Mouse (Mus musculus) left cerebral cortex, adult 6 months (tissue): Measurements from ENCODE around the gene Best3. TPM values are rescaled to one million over a fixed set of nuclear protein-coding genes. Genes with fewer than 3 reads are reported as not detected.

ENCODE experiments used
- long read RNA-seq, 2 experiments: library from polyadenylated mRNA; unstranded; transcript quantifications; one replicate each; pipeline ENCODE4 v2.0.0; 2019 to 2020
- polyA plus RNA-seq: library from polyadenylated mRNA; unstranded; fragments of <200 nt; fragmentation: Nextera tagmentation; gene quantifications from 2 replicates; pipeline ENCODE4 v1.2.3, GENCODE M21; 2021

Best3 gene
- polyA plus RNA-seq = 0.04 and 0.07 TPM in 2 replicates
- long read RNA-seq, experiment 1 = 0 reads
- long read RNA-seq, experiment 2 = 0 reads

DNA sequence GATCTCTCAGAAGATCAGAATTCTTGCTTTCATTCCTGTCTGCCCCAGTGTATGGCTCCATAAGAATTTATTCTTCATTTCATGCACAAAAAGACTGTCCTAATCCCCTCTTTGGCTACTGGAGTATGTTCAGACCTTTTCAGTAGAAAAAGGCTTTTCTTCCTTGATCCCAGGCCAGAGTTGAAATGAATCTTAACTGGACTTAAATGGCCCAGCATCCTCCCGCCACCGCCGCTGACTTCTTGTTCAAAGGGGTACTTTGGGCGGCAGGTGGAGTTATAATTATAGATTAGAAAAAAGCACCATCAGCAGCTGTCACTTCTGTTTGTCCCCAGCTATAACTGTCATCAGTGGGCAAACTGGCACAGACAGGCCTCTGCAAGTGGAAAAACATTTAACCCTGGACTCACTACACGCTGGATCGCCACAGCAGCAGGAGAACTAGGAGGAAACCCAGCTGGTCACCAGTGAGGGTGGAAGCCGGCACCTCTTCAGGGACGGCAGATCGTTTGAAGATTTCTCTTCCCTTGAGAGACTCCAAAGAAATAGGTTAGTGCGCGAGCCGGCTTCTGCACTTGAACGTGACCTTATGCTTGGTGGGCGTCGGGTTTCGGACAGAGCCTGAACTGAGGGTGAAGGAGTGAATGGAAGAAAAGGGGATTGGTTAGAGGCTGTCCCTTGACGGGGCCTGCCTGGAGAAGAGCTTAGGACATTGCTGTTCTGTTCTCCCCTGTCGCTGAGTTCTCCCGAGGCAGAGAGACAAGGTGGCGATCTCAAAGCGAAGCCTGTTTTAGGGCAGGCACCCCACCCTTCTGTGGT is at the start of gene Best3:
Gene Best3 (plus strand): TSS at position 51 of the 819 bp plus-strand sequence.

DNA sequence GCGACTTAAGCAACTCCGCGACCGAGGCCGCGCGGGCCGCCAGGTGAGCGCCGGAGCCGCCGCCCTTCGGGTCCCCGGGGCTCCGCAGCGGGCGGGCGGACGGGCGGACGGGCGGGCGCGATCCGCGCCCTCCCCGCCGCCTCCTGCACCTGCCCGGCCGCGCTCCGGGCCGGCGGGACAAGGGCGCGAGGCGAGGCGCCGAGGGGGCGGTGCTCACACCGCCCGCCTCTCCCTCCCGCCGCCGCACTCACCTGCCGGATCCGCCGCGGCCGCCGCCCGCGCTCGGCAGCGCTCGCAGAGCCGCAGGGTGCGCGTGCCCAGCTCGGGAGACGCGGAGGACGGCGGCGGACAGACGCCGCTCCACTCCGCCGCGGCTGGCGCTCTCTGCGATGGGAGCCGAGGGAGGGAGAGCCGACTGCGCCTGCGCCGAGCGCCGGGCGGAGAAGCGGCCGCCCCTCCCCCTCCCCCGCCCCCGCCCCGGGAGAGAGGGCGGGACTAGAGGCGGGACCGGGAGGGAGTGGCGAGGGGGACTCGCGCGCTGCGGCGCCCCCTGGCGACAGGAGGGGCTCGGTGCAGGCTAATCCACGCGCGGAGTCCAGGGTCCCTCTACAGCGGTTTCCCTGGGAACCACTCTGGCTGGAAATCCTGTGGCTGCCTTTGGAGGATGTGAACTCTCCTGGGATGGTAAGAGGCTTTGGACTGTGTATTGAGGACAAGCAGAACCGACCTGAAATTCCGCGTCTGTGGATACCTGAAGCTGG is 35.9 kb upstream of the Best3 start, which contains the start of gene Rab3ip:
Gene Rab3ip (minus strand): TSS at position 761 of the 761 bp plus-strand sequence.

DNA sequence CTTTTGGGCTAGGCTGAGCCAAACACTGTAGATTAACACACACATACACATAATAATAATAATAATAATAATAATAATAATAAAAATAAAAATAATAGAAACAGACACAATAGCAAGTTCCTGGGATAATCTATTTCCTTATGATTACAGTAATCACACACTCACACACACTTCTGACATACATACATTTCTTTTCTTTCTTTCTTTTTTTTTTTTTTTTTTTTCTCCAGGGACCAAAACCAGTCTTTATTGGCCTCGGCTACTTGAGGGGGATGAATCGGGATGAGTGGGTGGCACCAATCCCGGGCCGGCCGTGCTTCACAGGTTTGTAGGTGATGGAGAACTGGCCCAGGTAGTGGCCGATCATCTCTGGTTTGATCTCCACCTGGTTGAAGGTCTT is 13.6 kb upstream of the Best3 start, which contains the start of gene Gm10271:
Gene Gm10271 (minus strand): TSS at position 101 of the 400 bp plus-strand sequence.

DNA sequence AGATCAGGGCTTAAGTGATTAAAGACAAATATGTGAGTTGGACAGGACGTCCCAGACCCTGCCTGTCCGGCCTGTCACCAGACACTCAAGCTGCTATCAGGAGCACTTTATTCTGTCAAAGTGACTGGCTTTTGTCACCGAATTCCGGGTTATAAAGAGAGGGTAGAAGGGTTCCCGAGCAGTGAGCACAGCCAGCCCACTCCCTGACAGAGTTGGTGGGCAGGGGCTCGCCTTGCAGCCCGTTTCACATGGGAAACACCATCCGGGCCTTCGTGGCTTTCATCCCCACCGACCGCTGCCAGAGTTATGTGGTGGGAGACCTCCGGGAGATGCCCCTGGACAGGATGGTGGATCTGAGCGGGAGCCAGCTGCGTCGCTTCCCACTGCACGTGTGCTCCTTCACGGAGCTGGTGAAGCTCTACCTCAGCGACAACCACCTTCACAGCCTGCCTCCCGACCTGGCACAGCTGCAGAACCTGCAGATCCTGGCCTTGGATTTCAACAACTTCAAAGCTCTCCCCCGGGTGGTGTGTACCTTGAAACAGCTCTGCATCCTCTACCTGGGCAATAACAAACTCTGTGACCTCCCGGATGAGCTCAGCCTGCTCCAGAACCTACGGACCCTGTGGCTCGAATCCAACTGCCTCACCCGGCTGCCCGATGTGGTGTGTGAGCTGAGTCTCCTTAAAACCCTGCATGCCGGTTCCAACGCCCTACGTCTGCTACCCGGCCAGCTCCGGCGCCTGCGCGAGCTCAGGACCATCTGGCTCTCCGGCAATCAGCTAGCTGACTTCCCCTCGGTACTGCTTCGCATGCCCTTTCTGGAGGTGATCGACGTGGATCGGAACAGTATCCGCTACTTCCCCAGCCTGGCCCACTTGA is 59.3 kb downstream of the Best3 start, which contains the start of gene Lrrc10:
Gene Lrrc10 (plus strand): TSS at position 167 of the 882 bp plus-strand sequence.

DNA sequence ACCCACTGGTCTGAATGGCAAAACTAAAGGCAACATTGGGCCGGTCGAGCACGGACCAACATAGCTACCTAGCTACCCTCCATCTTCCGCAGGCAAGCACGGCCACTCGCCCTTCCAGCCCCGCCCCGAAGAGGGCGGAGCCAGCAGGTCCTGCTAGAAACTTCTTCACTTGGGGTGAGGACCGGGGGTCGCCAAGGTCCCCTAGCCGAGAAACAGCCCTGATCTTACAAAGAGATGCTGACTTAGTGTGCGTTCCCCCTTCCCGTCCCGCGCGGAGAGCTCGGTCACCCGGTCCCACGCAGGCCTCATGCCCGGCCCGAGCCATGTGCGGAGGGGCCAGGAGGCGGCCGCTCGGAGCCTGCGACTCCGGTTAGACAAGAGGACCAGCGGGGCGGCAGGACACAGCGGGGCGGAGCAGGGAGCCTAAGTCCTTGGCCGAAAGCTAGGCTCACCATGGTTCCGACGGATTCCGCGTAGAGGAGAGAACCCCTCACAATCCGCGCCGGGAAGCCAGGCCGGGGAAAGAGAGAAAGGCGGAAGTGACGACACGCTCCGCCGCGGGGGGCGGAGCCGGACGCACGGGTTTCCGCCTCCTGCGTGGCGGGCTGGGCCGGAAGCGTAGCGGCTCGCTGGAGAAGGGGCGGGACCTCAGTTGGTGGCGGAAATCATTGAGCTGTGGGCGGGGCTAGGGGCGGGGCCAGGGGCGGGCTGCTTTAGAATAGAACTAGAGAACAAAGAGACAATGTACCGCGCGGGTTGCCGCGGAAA is 77.3 kb downstream of the Best3 start, which contains the start of gene Cct2:
Gene Cct2 (minus strand): TSS at position 561 of the 768 bp plus-strand sequence.

Other genes starting within 250 kb of the Best3 start
- gene Myrfl, start 89.4 kb upstream of the Best3 start, polyA plus RNA-seq = not detected in 2 replicates
- gene Rab3ip, start 35.5 kb upstream of the Best3 start, polyA plus RNA-seq = 41.2 and 42.7 TPM in 2 replicates
- gene Gm10271, start 13.7 kb upstream of the Best3 start, polyA plus RNA-seq = not detected in 2 replicates
- gene Lrrc10, start 59.0 kb downstream of the Best3 start, polyA plus RNA-seq = 0.28 and 0.42 TPM in 2 replicates
- gene Cct2, start 77.5 kb downstream of the Best3 start, polyA plus RNA-seq = 151 and 172 TPM in 2 replicates
- gene Frs2, start 162.2 kb downstream of the Best3 start, polyA plus RNA-seq = 7.7 and 9.4 TPM in 2 replicates
- 65.8 and 66.9 TPM in 2 replicates for gene Yeats4, start 238.2 kb downstream of the Best3 start, polyA plus RNA-seq